Mouse (Mus musculus): ENCODE data around the gene Rasgrf2. TPM values are rescaled to one million over a fixed set of nuclear protein-coding genes. Genes with fewer than 3 reads are reported as not detected.

Gene Rasgrf2
- total and polyA plus RNA-seq, 3 experiments, result 0.22 TPM; not detected in 2

- no peak for TF ChIP-seq GATA2 (IDR thresholded peaks at IDR 0.05; ENCODE audit: borderline replicate concordance, low read depth, low read length)
- TF ChIP-seq CTCF (IDR thresholded peaks at IDR 0.05; ENCODE audit: low read depth, low read length), result no peak
- TF ChIP-seq GATA1 (IDR thresholded peaks at IDR 0.05; ENCODE audit: borderline replicate concordance, low read length), result no peak
- DNase-seq (ENCODE audit: low spot score) (no peak), ATAC-seq (ENCODE audit: extremely low read depth, insufficient number of reproducible peaks, low FRiP score, poor library complexity, severe bottlenecking) (no peak)
- Histone ChIP-seq H3K4me1 (ENCODE audit: insufficient read depth, low read depth, low read length) (no peaks in the 10 kb centered on the region), H3K4me3 (ENCODE audit: low read depth, low read length) (no peak overlapping the region), H3K36me3 (replicated peaks) (no peaks in the 10 kb centered on the region), H3K9me3 (replicated peaks) (no peaks in the 10 kb centered on the region), H3K27me3 (ENCODE audit: insufficient read depth, low read length) (no peaks in the 10 kb centered on the region)
These were observed 101.8 kb downstream of the Rasgrf2 start for GRCm38 (mm10) chr13:92029666-92030065.

DNA sequence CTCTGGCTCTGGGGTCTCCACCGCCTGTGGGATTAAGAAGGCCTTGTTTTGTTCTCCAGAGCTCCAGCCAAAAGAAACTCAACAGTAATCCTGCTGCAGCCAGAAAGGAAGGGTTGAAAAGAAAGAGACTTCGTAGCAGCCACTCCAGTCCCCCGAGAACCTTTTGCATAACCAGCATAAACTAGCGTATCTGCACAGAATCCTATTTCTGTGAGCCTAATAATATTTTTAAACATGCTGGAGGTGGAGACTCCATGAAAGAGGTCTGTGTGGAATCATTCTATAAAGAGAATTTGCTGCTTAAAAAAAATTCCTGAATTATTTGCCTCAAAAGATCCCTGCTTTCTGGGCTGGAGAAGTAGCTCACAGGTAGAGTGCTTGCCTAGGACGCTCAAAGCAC is 103.5 kb downstream of the Rasgrf2 start:
- Histone ChIP-seq H3K4me3 (ENCODE audit: low read depth, low read length) (no peak overlapping the region), H3K4me1 (ENCODE audit: insufficient read depth, low read depth, low read length) (no peaks in the 10 kb centered on the region), H3K27me3 (ENCODE audit: insufficient read depth, low read length) (no peaks in the 10 kb centered on the region), H3K9me3 (replicated peaks) (no peaks in the 10 kb centered on the region), H3K36me3 (replicated peaks) (no peaks in the 10 kb centered on the region)
- ATAC-seq (ENCODE audit: extremely low read depth, insufficient number of reproducible peaks, low FRiP score, poor library complexity, severe bottlenecking) (no peak), DNase-seq (ENCODE audit: low spot score) (no peak)
- TF ChIP-seq TAL1 (conservative IDR thresholded peaks at IDR 0.05; ENCODE audit: low read depth, low read length) (no peak), GATA1 (IDR thresholded peaks at IDR 0.05; ENCODE audit: borderline replicate concordance, low read length) (no peak), POLR2AphosphoS5 (IDR thresholded peaks at IDR 0.05; ENCODE audit: insufficient replicate concordance, low read depth, low read length) (no peak), CTCF (IDR thresholded peaks at IDR 0.05; ENCODE audit: low read depth, low read length) (no peak), GATA2 (IDR thresholded peaks at IDR 0.05; ENCODE audit: borderline replicate concordance, low read depth, low read length) (no peak)

GRCm38 (mm10) chr13:92026651-92027050 is 104.8 kb downstream of the Rasgrf2 start:
- Histone ChIP-seq H3K9me3 (replicated peaks) (no peaks in the 10 kb centered on the region), H3K27me3 (ENCODE audit: insufficient read depth, low read length) (no peaks in the 10 kb centered on the region), H3K36me3 (replicated peaks) (no peaks in the 10 kb centered on the region), H3K4me3 (ENCODE audit: low read depth, low read length) (no peak overlapping the region), H3K4me1 (ENCODE audit: insufficient read depth, low read depth, low read length) (no peaks in the 10 kb centered on the region)
- TF ChIP-seq CTCF (IDR thresholded peaks at IDR 0.05; ENCODE audit: low read depth, low read length), result no peak
- no peak for DNase-seq (ENCODE audit: low spot score)
- no peak for ATAC-seq (ENCODE audit: extremely low read depth, insufficient number of reproducible peaks, low FRiP score, poor library complexity, severe bottlenecking)

DNA sequence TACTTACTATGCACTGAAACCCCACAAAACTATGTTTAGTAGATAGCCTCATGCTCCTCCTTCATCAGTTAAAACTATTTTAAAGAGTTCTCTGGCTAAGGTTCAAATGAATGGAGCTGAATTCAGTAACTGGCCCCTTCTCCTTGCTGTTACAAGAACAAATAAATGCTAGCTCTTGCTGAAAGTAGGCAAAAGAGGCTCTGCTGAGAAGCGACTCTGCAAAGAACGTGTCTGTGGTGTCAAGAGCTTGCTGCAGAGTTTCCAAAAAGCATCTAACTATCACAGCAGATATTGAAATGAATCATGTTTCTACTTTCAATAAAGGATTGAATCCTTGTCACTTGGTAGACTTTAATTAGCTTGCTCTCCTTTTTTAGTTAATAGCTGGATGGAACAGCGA is 106.3 kb downstream of the Rasgrf2 start:
- Histone ChIP-seq H3K4me3 (ENCODE audit: low read depth, low read length) (no peak overlapping the region), H3K9me3 (replicated peaks) (no peaks in the 10 kb centered on the region), H3K36me3 (replicated peaks) (no peaks in the 10 kb centered on the region), H3K27me3 (ENCODE audit: insufficient read depth, low read length) (no peaks in the 10 kb centered on the region), H3K4me1 (ENCODE audit: insufficient read depth, low read depth, low read length) (no peaks in the 10 kb centered on the region)
- TF ChIP-seq GATA1 (IDR thresholded peaks at IDR 0.05; ENCODE audit: borderline replicate concordance, low read length) (no peak), GATA2 (IDR thresholded peaks at IDR 0.05; ENCODE audit: borderline replicate concordance, low read depth, low read length) (no peak), POLR2AphosphoS5 (IDR thresholded peaks at IDR 0.05; ENCODE audit: insufficient replicate concordance, low read depth, low read length) (no peak), TAL1 (conservative IDR thresholded peaks at IDR 0.05; ENCODE audit: low read depth, low read length) (no peak), CTCF (IDR thresholded peaks at IDR 0.05; ENCODE audit: low read depth, low read length) (no peak)
- no peak for DNase-seq (ENCODE audit: low spot score)
- ATAC-seq (ENCODE audit: extremely low read depth, insufficient number of reproducible peaks, low FRiP score, poor library complexity, severe bottlenecking), result no peak

DNA sequence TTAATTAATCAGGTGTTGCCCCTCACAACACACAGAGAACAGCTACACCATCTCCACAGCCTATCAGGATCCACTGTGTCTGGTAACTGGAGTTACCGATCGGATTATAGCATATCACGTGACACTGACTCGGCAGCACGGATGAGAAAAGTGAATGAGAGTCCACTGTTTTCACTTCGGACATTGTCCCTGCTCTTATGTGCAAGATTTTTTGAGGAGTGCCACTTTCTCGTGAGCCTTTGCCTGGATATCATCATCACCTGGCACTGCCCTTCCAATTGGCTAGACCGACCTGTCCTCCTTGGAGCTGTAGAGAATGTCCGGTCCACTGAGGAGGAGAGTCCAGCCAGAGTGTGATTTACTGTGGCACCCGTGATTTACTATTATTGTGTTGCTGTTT is 109.3 kb downstream of the Rasgrf2 start:
- TF ChIP-seq GATA2 (IDR thresholded peaks at IDR 0.05; ENCODE audit: borderline replicate concordance, low read depth, low read length) (no peak), GATA1 (IDR thresholded peaks at IDR 0.05; ENCODE audit: borderline replicate concordance, low read length) (no peak), POLR2AphosphoS5 (IDR thresholded peaks at IDR 0.05; ENCODE audit: insufficient replicate concordance, low read depth, low read length) (no peak), TAL1 (conservative IDR thresholded peaks at IDR 0.05; ENCODE audit: low read depth, low read length) (no peak), CTCF (IDR thresholded peaks at IDR 0.05; ENCODE audit: low read depth, low read length) (no peak)
- Histone ChIP-seq H3K4me3 (ENCODE audit: low read depth, low read length) (no peak overlapping the region), H3K36me3 (replicated peaks) (no peaks in the 10 kb centered on the region), H3K4me1 (ENCODE audit: insufficient read depth, low read depth, low read length) (no peaks in the 10 kb centered on the region), H3K27me3 (ENCODE audit: insufficient read depth, low read length) (no peaks in the 10 kb centered on the region), H3K9me3 (replicated peaks) (no peaks in the 10 kb centered on the region)
- DNase-seq (ENCODE audit: low spot score) (no peak), ATAC-seq (ENCODE audit: extremely low read depth, insufficient number of reproducible peaks, low FRiP score, poor library complexity, severe bottlenecking) (no peak)

- H3K36me3 ChIP-seq (replicated peaks), result no peaks in the 10 kb centered on the region
These were observed 134.5 kb downstream of the Rasgrf2 start for GRCm38 (mm10) chr13:91996929-91997328.

GRCm38 (mm10) chr13:91991412-91991811 is 140.0 kb downstream of the Rasgrf2 start:
- Histone ChIP-seq H3K36me3 (replicated peaks) (no peaks in the 10 kb centered on the region), H3K4me1 (ENCODE audit: insufficient read depth, low read depth, low read length) (no peaks in the 10 kb centered on the region), H3K27me3 (ENCODE audit: insufficient read depth, low read length) (peaks cover 2% of the 10 kb centered on the region; the same call in 1 of the 2 replicates), H3K4me3 (ENCODE audit: low read depth, low read length) (no peak overlapping the region), H3K9me3 (replicated peaks) (no peaks in the 10 kb centered on the region; the same call in 1 of the 2 replicates)
- no peak for DNase-seq (ENCODE audit: low spot score)
- ATAC-seq (ENCODE audit: extremely low read depth, insufficient number of reproducible peaks, low FRiP score, poor library complexity, severe bottlenecking), result no peak
- TF ChIP-seq TAL1 (conservative IDR thresholded peaks at IDR 0.05; ENCODE audit: low read depth, low read length), result no peak
- TF ChIP-seq POLR2AphosphoS5 (IDR thresholded peaks at IDR 0.05; ENCODE audit: insufficient replicate concordance, low read depth, low read length), result no peak
- TF ChIP-seq GATA2 (IDR thresholded peaks at IDR 0.05; ENCODE audit: borderline replicate concordance, low read depth, low read length), result no peak
- TF ChIP-seq GATA1 (IDR thresholded peaks at IDR 0.05; ENCODE audit: borderline replicate concordance, low read length), result no peak
- no peak for TF ChIP-seq CTCF (IDR thresholded peaks at IDR 0.05; ENCODE audit: low read depth, low read length)

More at GRCm38 (mm10) chr13:91996929-91997328, 134.5 kb downstream of the Rasgrf2 start:
- no peak for TF ChIP-seq GATA2 (IDR thresholded peaks at IDR 0.05; ENCODE audit: borderline replicate concordance, low read depth, low read length)
- no peak for TF ChIP-seq POLR2AphosphoS5 (IDR thresholded peaks at IDR 0.05; ENCODE audit: insufficient replicate concordance, low read depth, low read length)
- no peak for TF ChIP-seq TAL1 (conservative IDR thresholded peaks at IDR 0.05; ENCODE audit: low read depth, low read length)
- no peak for TF ChIP-seq GATA1 (IDR thresholded peaks at IDR 0.05; ENCODE audit: borderline replicate concordance, low read length)
- TF ChIP-seq CTCF (IDR thresholded peaks at IDR 0.05; ENCODE audit: low read depth, low read length), result no peak
- H3K9me3 ChIP-seq (replicated peaks), result no peaks in the 10 kb centered on the region
- no peaks in the 10 kb centered on the region for H3K27me3 ChIP-seq (ENCODE audit: insufficient read depth, low read length)
- ATAC-seq (ENCODE audit: extremely low read depth, insufficient number of reproducible peaks, low FRiP score, poor library complexity, severe bottlenecking) (no peak), DNase-seq (ENCODE audit: low spot score) (no peak)
- H3K4me1 ChIP-seq (ENCODE audit: insufficient read depth, low read depth, low read length), result no peaks in the 10 kb centered on the region
- no peak overlapping the region for H3K4me3 ChIP-seq (ENCODE audit: low read depth, low read length)

Data from G1E (cell line).